Mouse (Mus musculus) heart, embryonic 13.5 days (tissue): ENCODE measurements around the gene Gpr107. TPM values are rescaled to one million over a fixed set of nuclear protein-coding genes. Genes with fewer than 3 reads are reported as not detected.
A peak's percentile ranks its signal among the peaks of the same experiment; 100 is the strongest.

Source experiments
- ATAC-seq: fragments of 200-750 bp; cut with Nextera tagmentation; 2 replicates; pipeline ENCODE4 v1.8.0; 2017; ENCODE audit warnings: moderate TSS enrichment; ENCODE audit not compliant: insufficient number of reproducible peaks, low FRiP score, low TSS enrichment; ENCODE audit errors: extremely low read depth
- H3K27ac ChIP-seq: fragments of 300-500 bp; sonication (generic); replicated peaks from 2 replicates; pipeline ENCODE4 v1.5.1; 2015; ENCODE audit warnings: moderate library complexity, mild to moderate bottlenecking, inconsistent platforms
- H3K27me3 ChIP-seq: fragments of 300-500 bp; sonication (generic); replicated peaks from 2 replicates; pipeline ENCODE4 v1.6.1; 2015; ENCODE audit warnings: mild to moderate bottlenecking, inconsistent platforms
- H3K36me3 ChIP-seq: fragments of 300-500 bp; sonication (generic); 2 replicates; pipeline ENCODE4 v1.6.1; 2015; ENCODE audit warnings: mild to moderate bottlenecking, inconsistent platforms
- H3K4me1 ChIP-seq: fragments of 300-500 bp; sonication (generic); 2 replicates; pipeline ENCODE4 v1.6.1; 2015; ENCODE audit warnings: inconsistent platforms
- H3K4me2 ChIP-seq: fragments of 300-500 bp; sonication (generic); 2 replicates; pipeline ENCODE4 v1.6.1; 2015; ENCODE audit warnings: inconsistent platforms, mild to moderate bottlenecking, moderate library complexity
- H3K4me3 ChIP-seq: fragments of 300-500 bp; sonication (generic); 2 replicates; pipeline ENCODE4 v1.5.1; 2015; ENCODE audit warnings: moderate library complexity, mild to moderate bottlenecking, inconsistent platforms
- H3K9ac ChIP-seq: fragments of 300-500 bp; sonication (generic); 2 replicates; pipeline ENCODE4 v1.6.1; 2015; ENCODE audit warnings: inconsistent platforms, mild to moderate bottlenecking, moderate library complexity
- H3K9me3 ChIP-seq: fragments of 300-500 bp; sonication (generic); 2 replicates; pipeline ENCODE4 v1.6.1; 2016; ENCODE audit warnings: inconsistent platforms
- WGBS: fragments of 180-500 bp; shearing (Covaris S2); methylation state at CpG from one replicate; pipeline ENCODE4 v1.1.7; 2015; ENCODE audit warnings: mixed read lengths; 5-methylcytosine and 5-hydroxymethylcytosine counted together
- polyA plus RNA-seq: library from polyadenylated mRNA; unstranded; fragments of >200 nt; fragmentation: Nextera tagmentation; extraction: Ambion mirVana; gene quantifications from 2 replicates; pipeline ENCODE4 v1.2.1, GENCODE M21; 2015

Gpr107 gene
- polyA plus RNA-seq, 1 experiment from 2014 or later = 34.8 TPM

DNA sequence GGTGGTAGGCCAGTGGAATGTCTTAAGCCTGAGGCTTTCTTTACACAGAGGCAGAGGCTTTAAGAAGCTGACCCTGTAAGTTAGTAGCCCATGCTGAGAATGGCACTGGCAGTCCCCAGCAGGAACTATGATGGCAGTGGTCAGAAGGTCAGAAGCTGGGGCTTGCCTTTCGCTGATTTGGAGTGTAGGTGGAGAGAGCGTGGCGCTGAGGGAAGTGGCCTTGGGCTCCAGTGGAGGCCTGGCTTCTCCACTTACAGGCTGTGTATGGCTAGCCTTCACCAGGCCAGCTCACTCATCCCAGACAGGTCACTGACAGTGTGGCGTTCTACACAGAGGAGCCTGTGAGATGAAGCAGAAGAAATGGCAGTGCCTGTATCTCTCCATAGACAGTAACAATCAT, 50.8 kb downstream of the Gpr107 start:
- Histone ChIP-seq H3K27me3 (no peaks in the 10 kb centered on the region), H3K4me3 (no peak overlapping the region), H3K36me3 (peaks cover 47% of the 10 kb centered on the region), H3K4me1 (peaks cover 95% of the 10 kb centered on the region), H3K4me2 (no peak overlapping the region), H3K27ac (peak overlapping the region; percentile 81), H3K9me3 (no peaks in the 10 kb centered on the region), H3K9ac (peak overlapping the region; percentile 62)
- ATAC-seq = no peak
- WGBS = 71% methylated on average over 4 of the region's 4 CpGs

GRCm38 (mm10) chr2:31204677-31205076, 52.6 kb downstream of the Gpr107 start:
- Histone ChIP-seq H3K27ac (peak overlapping the region; percentile 94), H3K4me3 (no peak overlapping the region), H3K9me3 (no peaks in the 10 kb centered on the region), H3K4me1 (peaks cover 95% of the 10 kb centered on the region), H3K27me3 (no peaks in the 10 kb centered on the region), H3K4me2 (no peak overlapping the region), H3K36me3 (peaks cover 56% of the 10 kb centered on the region), H3K9ac (peak overlapping the region; percentile 33; the same call in 1 of the 2 replicates)
- no peak for ATAC-seq
- 52% methylated on average over 5 of the region's 5 CpGs for WGBS

DNA sequence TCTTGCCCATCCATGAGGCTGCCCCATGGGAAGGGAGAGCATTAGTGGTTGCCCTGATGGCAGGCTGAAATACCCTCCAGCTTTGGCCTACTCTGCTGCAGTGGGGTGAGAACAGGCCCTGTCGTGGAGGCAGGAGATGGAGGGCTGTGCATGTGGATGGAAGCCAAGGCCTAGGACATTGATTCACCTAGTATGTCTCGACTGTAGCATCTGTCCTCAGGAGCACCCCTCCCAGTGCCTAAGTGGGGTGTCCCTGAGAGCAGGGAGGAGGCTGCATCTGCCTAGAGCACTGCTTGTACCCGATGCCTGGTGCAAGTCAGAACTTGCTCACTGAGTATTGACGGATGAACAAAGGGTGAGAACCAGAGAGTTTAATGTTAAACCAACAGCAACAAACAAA, 54.1 kb downstream of the Gpr107 start:
- Histone ChIP-seq H3K36me3 (peaks cover 65% of the 10 kb centered on the region), H3K9me3 (no peaks in the 10 kb centered on the region), H3K4me3 (no peak overlapping the region), H3K4me1 (peaks cover 93% of the 10 kb centered on the region), H3K4me2 (no peak overlapping the region), H3K27me3 (no peaks in the 10 kb centered on the region), H3K9ac (peak overlapping the region; percentile 50; the same call in 1 of the 2 replicates), H3K27ac (peak overlapping the region; percentile 94; the same call in 1 of the 2 replicates)
- 80% methylated on average over 4 of the region's 4 CpGs for WGBS
- no peak for ATAC-seq

- H3K4me2 ChIP-seq = no peak overlapping the region
- no peaks in the 10 kb centered on the region for H3K27me3 ChIP-seq
- peaks cover 93% of the 10 kb centered on the region for H3K4me1 ChIP-seq
- no peak overlapping the region for H3K4me3 ChIP-seq
- peak overlapping the region; percentile 44; the same call in 1 of the 2 replicates for H3K9ac ChIP-seq
- H3K36me3 ChIP-seq = peaks cover 65% of the 10 kb centered on the region
- H3K9me3 ChIP-seq = no peaks in the 10 kb centered on the region
- peak overlapping the region; percentile 94 for H3K27ac ChIP-seq
- no peak for ATAC-seq
- WGBS = 61% methylated on average over 8 of the region's 8 CpGs
Measured at GRCm38 (mm10) chr2:31206882-31207281, 54.8 kb downstream of the Gpr107 start.

GRCm38 (mm10) chr2:31208544-31209142, 56.5 kb downstream of the Gpr107 start:
- WGBS = 64% methylated on average over 13 of the region's 13 CpGs
- Histone ChIP-seq H3K9ac (peak overlapping the region; percentile 57), H3K27me3 (no peaks in the 10 kb centered on the region), H3K4me3 (no peak overlapping the region), H3K4me1 (peaks cover 95% of the 10 kb centered on the region), H3K27ac (peak overlapping the region; percentile 94), H3K9me3 (no peaks in the 10 kb centered on the region), H3K36me3 (peaks cover 83% of the 10 kb centered on the region), H3K4me2 (no peak overlapping the region)
- ATAC-seq = no peak

GRCm38 (mm10) chr2:31209525-31209924, 57.4 kb downstream of the Gpr107 start:
- H3K36me3 ChIP-seq = peaks cover 85% of the 10 kb centered on the region
- H3K9me3 ChIP-seq = no peaks in the 10 kb centered on the region
- ATAC-seq = no peak
- peak overlapping the region; percentile 94 for H3K27ac ChIP-seq
- peak overlapping the region; percentile 29; the same call in 1 of the 2 replicates for H3K4me3 ChIP-seq
- H3K27me3 ChIP-seq = no peaks in the 10 kb centered on the region
- 73% methylated on average over 4 of the region's 4 CpGs for WGBS
- H3K4me2 ChIP-seq = peak overlapping the region; percentile 55
- H3K4me1 ChIP-seq = peaks cover 98% of the 10 kb centered on the region
- H3K9ac ChIP-seq = peak overlapping the region; percentile 69

DNA sequence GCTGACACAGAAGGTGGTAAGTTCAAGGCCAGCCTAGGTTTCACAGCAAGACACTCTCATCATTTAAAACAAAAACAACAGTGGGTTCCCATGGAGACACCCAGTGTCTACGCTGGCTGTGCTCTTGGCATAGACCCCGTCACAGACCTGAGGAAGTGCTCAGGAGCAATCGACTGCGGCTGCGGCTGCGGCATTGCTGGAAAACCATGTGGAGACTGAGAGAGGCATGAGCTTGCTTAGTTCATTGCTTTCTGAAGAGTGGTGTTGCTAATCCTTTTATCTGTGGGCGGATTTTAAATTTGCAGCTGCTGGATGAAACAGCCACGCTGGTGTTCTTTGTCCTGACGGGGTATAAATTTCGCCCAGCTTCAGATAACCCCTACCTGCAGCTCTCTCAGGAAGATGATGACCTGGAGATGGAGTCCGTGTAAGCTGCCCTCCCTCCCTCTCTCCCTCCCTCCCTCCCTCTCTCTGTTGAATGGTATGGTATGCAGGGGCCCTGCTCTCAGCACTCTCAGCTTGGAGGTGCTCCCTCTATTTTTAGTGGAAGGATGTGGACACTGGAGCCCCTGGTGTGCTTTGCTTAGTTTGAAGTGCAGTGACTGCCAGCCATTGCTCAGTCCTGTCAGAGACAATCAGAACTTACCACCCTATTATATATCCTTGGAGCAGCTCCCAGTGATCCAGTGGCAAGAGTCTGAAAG, 58.2 kb downstream of the Gpr107 start:
- H3K27ac ChIP-seq = peak overlapping the region; percentile 94
- H3K9me3 ChIP-seq = no peaks in the 10 kb centered on the region
- peaks cover 90% of the 10 kb centered on the region for H3K36me3 ChIP-seq
- ATAC-seq = no peak
- H3K4me2 ChIP-seq = peak overlapping the region; percentile 55
- H3K4me1 ChIP-seq = peaks cover 98% of the 10 kb centered on the region
- no peaks in the 10 kb centered on the region for H3K27me3 ChIP-seq
- H3K9ac ChIP-seq = peak overlapping the region; percentile 73
- peak overlapping the region; percentile 29 for H3K4me3 ChIP-seq
- 41% methylated on average over 11 of the region's 11 CpGs for WGBS

DNA sequence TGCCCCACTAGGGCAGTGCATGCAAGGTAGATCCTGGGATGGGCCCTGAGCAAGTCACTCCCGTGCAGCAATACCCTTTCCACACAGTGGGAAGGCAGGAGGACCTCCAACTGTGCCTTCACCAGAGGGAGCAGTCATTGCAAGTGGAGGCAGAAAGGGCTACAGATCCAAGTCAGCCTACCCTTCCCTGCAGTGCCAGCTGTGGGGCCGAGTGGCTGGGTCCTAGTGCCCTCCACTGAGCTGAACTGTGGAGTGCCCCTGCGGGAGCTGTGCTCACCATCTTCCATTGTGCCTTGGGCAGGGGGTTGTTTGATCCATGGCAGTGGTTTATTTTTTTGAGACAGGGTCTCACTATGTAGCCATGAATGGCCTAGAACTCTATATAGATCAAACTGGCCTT, 59.1 kb downstream of the Gpr107 start:
- Histone ChIP-seq H3K4me1 (peaks cover 98% of the 10 kb centered on the region), H3K36me3 (peaks cover 88% of the 10 kb centered on the region), H3K4me3 (peak overlapping the region; percentile 24; the same call in 1 of the 2 replicates), H3K9ac (peak overlapping the region; percentile 73), H3K27ac (peak overlapping the region; percentile 94), H3K9me3 (no peaks in the 10 kb centered on the region), H3K4me2 (peak overlapping the region; percentile 55), H3K27me3 (no peaks in the 10 kb centered on the region)
- WGBS = 49% methylated on average over 3 of the region's 3 CpGs
- ATAC-seq = no peak

GRCm38 (mm10) chr2:31214211-31214796, 62.2 kb downstream of the Gpr107 start:
- H3K9me3 ChIP-seq = no peaks in the 10 kb centered on the region
- H3K4me1 ChIP-seq = peaks cover 89% of the 10 kb centered on the region
- H3K27ac ChIP-seq = peak overlapping the region; percentile 74
- no peaks in the 10 kb centered on the region for H3K27me3 ChIP-seq
- no peak for ATAC-seq
- WGBS = 54% methylated on average over 16 of the region's 16 CpGs
- peak overlapping the region; percentile 55 for H3K9ac ChIP-seq
- peaks cover 74% of the 10 kb centered on the region for H3K36me3 ChIP-seq
- peak overlapping the region; percentile 9; the same call in 1 of the 2 replicates for H3K4me2 ChIP-seq
- no peak overlapping the region for H3K4me3 ChIP-seq

GRCm38 (mm10) chr2:31218611-31219010, 66.5 kb downstream of the Gpr107 start:
- Histone ChIP-seq H3K4me3 (no peak overlapping the region), H3K36me3 (peaks cover 32% of the 10 kb centered on the region), H3K4me1 (peaks cover 60% of the 10 kb centered on the region), H3K27ac (peak overlapping the region; percentile 51), H3K9ac (no peak overlapping the region), H3K27me3 (no peaks in the 10 kb centered on the region), H3K9me3 (no peaks in the 10 kb centered on the region), H3K4me2 (no peak overlapping the region)
- no peak for ATAC-seq
- WGBS = 82% methylated on average over 3 of the region's 3 CpGs

DNA sequence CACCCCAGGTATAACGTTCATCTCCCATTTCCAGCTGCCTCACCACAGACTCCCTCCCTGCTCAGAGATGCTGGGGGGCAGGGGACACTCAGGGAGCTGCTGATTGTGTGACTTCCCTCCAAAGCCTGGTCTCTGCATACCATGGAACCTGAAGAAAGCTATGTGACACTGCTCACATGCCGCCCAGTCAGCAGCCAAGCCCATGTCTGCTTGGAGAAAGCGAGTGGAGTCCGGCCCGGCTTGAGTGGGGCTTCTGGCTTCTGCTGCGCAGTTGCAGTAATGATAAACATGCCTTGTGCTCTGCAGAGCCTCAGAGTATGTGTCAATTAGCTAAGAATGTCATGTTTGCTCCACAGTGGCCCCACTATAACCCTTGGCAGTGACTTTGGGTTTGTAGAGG, 67.4 kb downstream of the Gpr107 start:
- Histone ChIP-seq H3K9me3 (no peaks in the 10 kb centered on the region), H3K27me3 (no peaks in the 10 kb centered on the region), H3K36me3 (peaks cover 23% of the 10 kb centered on the region), H3K4me3 (no peak overlapping the region), H3K9ac (peak overlapping the region; percentile 34; the same call in 1 of the 2 replicates), H3K4me1 (peaks cover 51% of the 10 kb centered on the region), H3K27ac (peak overlapping the region; percentile 71), H3K4me2 (no peak overlapping the region)
- 47% methylated on average over 6 of the region's 6 CpGs for WGBS
- no peak for ATAC-seq
